Mouse (Mus musculus) CH12F3 (cell line): Measurements from ENCODE around the gene Selenof.

Source experiments
- in situ Hi-C: fragments of 300-500 bp; cut with MboI; formaldehyde crosslinking; loops from 2 replicates; pipeline ENCODE4 v1.14.3; 2020; ENCODE audit warnings: low sequenced_read_pairs

The Selenof gene

GRCm38 (mm10) chr3:144635236-144635635 is 65.1 kb downstream of the Selenof start:
- in situ Hi-C loops, result no loop called here

GRCm38 (mm10) chr3:144638110-144638509 is 68.0 kb downstream of the Selenof start:
- in situ Hi-C loops, result no loop called here

- in situ Hi-C loops, result no loop called here
These were observed 69.3 kb downstream of the Selenof start for GRCm38 (mm10) chr3:144639387-144639786.

- in situ Hi-C loops, result no loop called here
These were observed 69.9 kb downstream of the Selenof start for GRCm38 (mm10) chr3:144640033-144640432.

GRCm38 (mm10) chr3:144642141-144642540 is 72.0 kb downstream of the Selenof start:
- in situ Hi-C loops, result no loop called here

- in situ Hi-C loops, result no loop called here
These were observed 73.3 kb downstream of the Selenof start for GRCm38 (mm10) chr3:144643301-144643871.

GRCm38 (mm10) chr3:144644202-144644601 is 74.1 kb downstream of the Selenof start:
- in situ Hi-C loops, result no loop called here
